18 mouse cellular contexts compared by ENCODE assay signal in genomic region chrX:85384452-85384851, GRCm38 (mm10).
DNase-seq lines count a peak whose midpoint lies in the region; ATAC-seq and TF ChIP-seq lines count a peak whose summit lies in the region.
"Had no signal": no experiment of that assay in that cellular context is flagged by ENCODE, and none has a peak within 500 bp of the region (broad histone marks: within the 10 kb centered on the region; RNA-seq: fewer than 3 reads in every experiment).

No protein-coding gene starts in this region.

- ATAC-seq in heart, postnatal 0 days (ENCODE audit: insufficient read depth, low read depth) = no peak
- ATAC-seq in stomach, postnatal 0 days (ENCODE audit: low FRiP score, low TSS enrichment) = no peak
- no peak for ATAC-seq in midbrain, embryonic 15.5 days (replicated peaks)
- ATAC-seq: forebrain, postnatal 0 days; intestine, embryonic 16.5 days had no signal

- intact Hi-C loops in heart, postnatal 14 days (cut with DNase I) = no loop called here

- H3K27me3 ChIP-seq in heart, postnatal 0 days (ENCODE audit: control insufficient read depth, insufficient read depth, low read length) = no peaks in the 10 kb centered on the region
- no peaks in the 10 kb centered on the region for H3K27me3 ChIP-seq in stomach, postnatal 0 days (ENCODE audit: control insufficient read depth, insufficient read depth, low read length)
- H3K27me3 ChIP-seq in midbrain, embryonic 15.5 days (replicated peaks) = no peaks in the 10 kb centered on the region
- H3K27me3 ChIP-seq: embryonic facial prominence, embryonic 12.5 days; hindbrain, embryonic 15.5 days had no signal

- 0 out of 2 replicates have a peak, but pooled peaks have one; percentile 1 for TF ChIP-seq CTCF in heart, postnatal 0 days (IDR thresholded peaks at IDR 0.05; ENCODE audit: low read depth)
- peak; percentile 24; the same call in 1 of the 2 replicates for TF ChIP-seq CTCF in stomach, postnatal 0 days (IDR thresholded peaks at IDR 0.05; ENCODE audit: low read depth)

- DNase-seq in heart, postnatal 0 days (ENCODE audit: low spot score) = no peak
- no peak for DNase-seq in heart, postnatal 14 days
- DNase-seq in 3T3-L1 (ENCODE audit: low read depth, low spot score) (peak; percentile 1), A20 (ENCODE audit: low read depth, low spot score) (peak; percentile 16)
- no peak for DNase-seq in stomach, postnatal 0 days (ENCODE audit: low spot score)
- DNase-seq: adrenal gland, adult 2 months; adrenal gland, postnatal 25 days; cerebellum, adult 2 months; cerebellum, postnatal 10 days; forebrain, postnatal 0 days; gastrocnemius, postnatal 36 days; heart, adult 11 months; heart, postnatal 36 days had no signal

- H3K27ac ChIP-seq in heart, postnatal 0 days (ENCODE audit: low read depth) = no peak overlapping the region
- H3K27ac ChIP-seq in stomach, postnatal 0 days (replicated peaks) = no peak overlapping the region
- no peak overlapping the region for H3K27ac ChIP-seq in midbrain, embryonic 15.5 days
- H3K27ac ChIP-seq: embryonic facial prominence, embryonic 12.5 days; heart, embryonic 10.5 days; hindbrain, embryonic 15.5 days had no signal

- no peak overlapping the region for H3K4me2 ChIP-seq in heart, postnatal 0 days (ENCODE audit: low read depth, low read length)
- H3K4me2 ChIP-seq in stomach, postnatal 0 days (replicated peaks; ENCODE audit: low read depth) = no peak overlapping the region
- H3K4me2 ChIP-seq in midbrain, embryonic 15.5 days = no peak overlapping the region
- H3K4me2 ChIP-seq: embryonic facial prominence, embryonic 12.5 days; hindbrain, embryonic 15.5 days had no signal

- no peaks in the 10 kb centered on the region for H3K36me3 ChIP-seq in heart, postnatal 0 days (replicated peaks; ENCODE audit: control insufficient read depth, insufficient read depth, low read length)
- no peaks in the 10 kb centered on the region for H3K36me3 ChIP-seq in stomach, postnatal 0 days (ENCODE audit: control insufficient read depth, insufficient read depth, low read length)
- no peaks in the 10 kb centered on the region for H3K36me3 ChIP-seq in midbrain, embryonic 15.5 days (replicated peaks)
- H3K36me3 ChIP-seq: embryonic facial prominence, embryonic 12.5 days; heart, embryonic 10.5 days; hindbrain, embryonic 15.5 days had no signal

- no peaks in the 10 kb centered on the region for H3K9me3 ChIP-seq in heart, postnatal 0 days (replicated peaks; ENCODE audit: control insufficient read depth, low read length)
- H3K9me3 ChIP-seq in stomach, postnatal 0 days (ENCODE audit: control insufficient read depth, low read length) = no peaks in the 10 kb centered on the region
- H3K9me3 ChIP-seq in midbrain, embryonic 15.5 days = no peaks in the 10 kb centered on the region
- H3K9me3 ChIP-seq: embryonic facial prominence, embryonic 12.5 days; heart, embryonic 10.5 days; hindbrain, embryonic 15.5 days had no signal

- H3K4me1 ChIP-seq in heart, postnatal 0 days (ENCODE audit: control insufficient read depth, insufficient read depth) = no peaks in the 10 kb centered on the region
- no peaks in the 10 kb centered on the region for H3K4me1 ChIP-seq in stomach, postnatal 0 days (replicated peaks; ENCODE audit: control insufficient read depth, insufficient read depth)
- H3K4me1 ChIP-seq in midbrain, embryonic 15.5 days = no peaks in the 10 kb centered on the region
- H3K4me1 ChIP-seq: embryonic facial prominence, embryonic 12.5 days; heart, embryonic 10.5 days; hindbrain, embryonic 15.5 days had no signal

- H3K4me3 ChIP-seq in heart, postnatal 0 days (ENCODE audit: low read depth, low read length) = no peak overlapping the region
- H3K4me3 ChIP-seq in stomach, postnatal 0 days (ENCODE audit: low read depth, low read length) = no peak overlapping the region
- no peak overlapping the region for H3K4me3 ChIP-seq in midbrain, embryonic 15.5 days
- H3K4me3 ChIP-seq: embryonic facial prominence, embryonic 12.5 days; heart, embryonic 10.5 days; hindbrain, embryonic 15.5 days had no signal

- WGBS in heart, postnatal 0 days = 78% methylated on average over 2 of the region's 2 CpGs
- WGBS in stomach, postnatal 0 days = 90% methylated on average over 2 of the region's 2 CpGs
- WGBS in midbrain, embryonic 15.5 days = 86% methylated on average over 2 of the region's 2 CpGs

- H3K9ac ChIP-seq in heart, postnatal 0 days (replicated peaks; ENCODE audit: low read depth, low read length) = no peak overlapping the region
- no peak overlapping the region for H3K9ac ChIP-seq in stomach, postnatal 0 days (ENCODE audit: low read length)
- H3K9ac ChIP-seq in midbrain, embryonic 15.5 days = no peak overlapping the region
- H3K9ac ChIP-seq: embryonic facial prominence, embryonic 12.5 days; forebrain, postnatal 0 days; hindbrain, embryonic 15.5 days had no signal

- TF ChIP-seq EP300 in heart, postnatal 0 days (IDR thresholded peaks at IDR 0.05; ENCODE audit: low read depth) = no peak
- TF ChIP-seq EP300 in stomach, postnatal 0 days (optimal IDR thresholded peaks at IDR 0.05) = no peak

Comparison
In these comparisons a context has a peak if more than half of its experiments do, and no peak if none do; other contexts are left out.
1. DNase-seq: peak in 3T3-L1 (single experiment) and A20 (single experiment); none in heart, postnatal 0 days (single experiment), heart, postnatal 14 days (0 of 2) and stomach, postnatal 0 days (single experiment).